Mouse (Mus musculus): ENCODE results near the gene Ap5z1.

Gene Ap5z1

GRCm38 (mm10) chr5:142463461-142464454 lies at the start of gene Ap5z1:
Gene Ap5z1 (plus strand): TSS chr5:142463944.
- DNase-seq: peak; percentile 95 to 97

DNA sequence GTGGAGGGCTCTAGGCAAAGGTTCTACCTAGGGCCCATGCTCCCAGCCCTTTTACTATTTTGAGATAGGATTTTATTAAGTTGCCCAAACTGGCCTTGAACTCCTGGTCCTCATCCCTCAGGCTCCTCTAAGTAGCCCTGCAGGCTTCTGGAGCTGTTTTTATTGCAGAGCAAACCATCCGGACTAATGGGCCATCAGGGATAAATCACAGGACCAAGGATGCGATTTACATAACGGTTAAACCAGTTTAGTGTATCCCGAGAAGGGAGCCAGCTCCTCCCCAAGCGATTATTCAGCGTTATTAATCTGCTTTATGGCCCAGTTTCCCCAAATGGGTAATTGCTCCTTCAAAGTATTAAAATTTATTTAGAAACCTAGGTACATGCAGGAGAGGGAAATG lies 48.3 kb upstream of the Ap5z1 start:
- no peak for DNase-seq

- DNase-seq: no peak
These were observed 47.5 kb upstream of the Ap5z1 start for GRCm38 (mm10) chr5:142416070-142416775.

GRCm38 (mm10) chr5:142417104-142417503 lies 46.6 kb upstream of the Ap5z1 start:
- DNase-seq: no peak

DNA sequence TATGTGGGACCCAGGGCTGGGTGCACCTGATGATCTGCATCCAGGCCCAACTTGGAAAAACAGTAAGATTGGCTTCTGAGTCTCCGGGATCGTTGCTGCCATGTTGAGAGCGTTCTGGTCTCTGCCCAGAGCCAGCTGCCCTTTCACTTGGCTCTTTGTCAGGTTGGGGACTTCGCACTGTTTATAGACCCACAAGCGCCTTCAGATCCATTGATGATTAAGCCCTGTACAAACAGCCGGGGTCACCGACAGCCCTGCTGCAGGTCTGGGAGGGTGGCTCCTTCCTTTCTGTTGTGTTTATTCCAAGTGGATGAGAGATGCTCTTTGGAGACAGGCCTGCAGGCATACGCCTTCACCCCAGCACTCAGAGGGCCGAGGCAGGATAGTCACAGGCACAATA lies 45.9 kb upstream of the Ap5z1 start:
- peak; percentile 53 to 54 for DNase-seq

DNA sequence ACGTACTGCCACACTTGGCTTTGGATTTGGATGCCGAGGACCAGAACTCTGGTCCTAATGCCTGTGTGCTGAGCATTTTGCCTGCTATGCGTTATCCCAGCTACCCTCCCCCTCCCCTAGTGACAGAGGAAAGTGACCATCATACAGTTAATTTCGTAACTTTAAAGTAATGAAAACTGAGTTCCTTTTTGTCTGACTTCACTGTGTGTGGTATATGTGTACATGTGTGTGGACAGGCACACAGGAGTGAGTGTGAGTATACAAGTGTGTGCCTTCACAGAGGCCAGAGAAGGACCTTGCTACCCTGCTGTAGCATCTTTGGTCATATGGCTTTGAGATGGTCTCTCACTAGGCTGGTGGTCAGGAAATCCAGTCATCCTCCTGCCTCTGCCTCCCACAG lies 45.3 kb upstream of the Ap5z1 start:
- DNase-seq: no peak

- no peak for DNase-seq
These were observed 43.4 kb upstream of the Ap5z1 start for GRCm38 (mm10) chr5:142420317-142420716.

DNA sequence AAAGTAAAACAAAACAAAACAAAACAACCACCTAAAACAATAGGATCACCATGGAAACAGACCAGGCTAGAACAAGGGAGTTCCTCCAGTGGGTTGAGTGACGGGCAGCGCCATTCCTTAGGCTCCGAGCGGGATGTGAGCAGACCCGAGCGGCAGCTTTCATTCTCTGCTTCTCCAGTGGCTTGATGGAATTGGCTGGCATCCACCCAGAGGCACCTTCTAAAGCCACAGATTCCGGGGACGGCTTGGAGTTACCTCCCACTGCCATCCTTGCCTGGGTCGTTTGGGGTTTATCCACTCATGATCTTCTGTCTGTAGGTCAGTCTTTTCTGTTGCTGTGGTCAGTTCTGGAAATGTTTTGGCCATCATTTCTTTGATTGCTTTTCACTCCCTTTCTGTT lies 42.8 kb upstream of the Ap5z1 start:
- no peak for DNase-seq

DNA sequence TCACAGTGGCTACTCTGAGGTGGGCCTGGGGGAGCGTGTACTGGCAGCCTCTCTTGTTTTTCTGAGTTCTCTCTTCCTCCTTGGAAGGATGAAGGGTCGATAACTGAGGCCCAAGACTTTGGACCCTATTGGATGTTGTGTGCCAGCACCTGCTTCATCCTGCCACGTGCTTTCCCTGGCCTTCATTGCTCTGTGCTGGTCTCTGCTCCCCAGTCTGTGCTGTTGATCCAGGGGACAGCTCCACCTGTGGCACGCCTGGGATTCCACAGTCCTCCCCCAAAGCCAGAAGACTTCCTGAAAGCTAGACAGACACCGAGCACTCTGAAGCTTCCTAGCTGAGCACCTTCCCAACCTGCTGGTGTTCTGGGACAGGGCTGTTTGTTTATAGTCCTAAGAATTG lies 41.9 kb upstream of the Ap5z1 start:
- DNase-seq: no peak

- DNase-seq: no peak
These were observed 40.6 kb upstream of the Ap5z1 start for GRCm38 (mm10) chr5:142423141-142423540.

- no peak for DNase-seq
These were observed 40.0 kb upstream of the Ap5z1 start for GRCm38 (mm10) chr5:142423701-142424100.

- DNase-seq: peak; percentile 71
These were observed 39.0 kb upstream of the Ap5z1 start for GRCm38 (mm10) chr5:142424627-142425349.

DNA sequence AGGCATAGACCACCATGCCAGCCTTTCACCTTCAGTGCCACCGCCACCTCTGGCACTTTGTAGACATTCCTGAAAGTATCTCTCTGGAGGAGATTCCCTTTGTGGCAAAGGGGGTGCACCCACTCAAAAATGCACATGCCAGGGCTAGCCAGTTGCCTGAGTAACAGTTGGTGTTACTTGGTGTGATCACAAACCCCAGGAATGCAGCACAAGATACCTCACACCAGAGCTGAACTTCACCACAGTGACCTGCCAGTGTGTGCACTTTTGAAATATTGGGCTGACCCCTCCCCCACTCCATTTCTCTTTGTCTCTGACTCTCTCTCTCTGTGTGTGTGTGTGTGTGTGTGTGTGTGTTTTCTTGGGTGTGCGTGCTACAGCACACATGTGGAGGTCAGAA lies 37.3 kb upstream of the Ap5z1 start:
- no peak for DNase-seq

DNA sequence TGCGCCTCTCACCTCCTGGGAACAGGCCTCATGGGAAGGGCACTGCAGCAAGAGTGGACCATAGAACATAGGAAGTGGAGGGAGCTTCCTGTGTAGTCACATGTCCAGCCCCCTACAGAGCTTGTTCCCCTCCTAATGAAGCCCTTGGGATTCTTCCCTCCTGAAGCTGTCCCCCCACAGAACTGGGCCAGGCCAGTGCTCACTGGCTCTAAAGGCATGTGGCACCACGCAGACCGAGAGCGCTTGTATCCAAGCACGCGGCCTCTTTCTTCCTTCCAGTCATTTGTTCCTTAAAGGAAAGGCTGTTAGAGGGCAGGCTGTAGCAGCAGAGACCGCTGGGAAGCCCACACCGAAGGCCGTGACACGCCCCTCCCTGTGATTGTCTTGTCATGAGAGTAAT lies 35.9 kb upstream of the Ap5z1 start:
- DNase-seq: no peak

DNA sequence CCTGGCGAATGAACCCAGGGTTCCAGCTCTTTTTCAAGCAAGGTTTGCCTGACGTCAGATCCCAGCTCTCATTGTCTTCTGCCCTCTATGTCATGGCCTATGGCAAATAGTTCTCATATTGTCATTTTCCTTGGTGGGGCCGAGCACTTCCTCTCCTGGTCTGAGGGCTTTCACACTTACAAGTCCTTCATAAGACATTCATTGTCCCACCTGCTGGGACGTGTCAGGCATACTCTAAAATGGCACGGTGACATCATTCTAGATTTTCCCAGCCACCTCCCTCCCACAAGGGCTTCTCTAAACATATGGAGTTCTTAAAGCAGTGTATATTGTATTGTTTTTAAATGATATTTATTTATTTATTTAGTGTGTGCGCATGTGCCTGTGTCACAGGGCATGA lies 35.1 kb upstream of the Ap5z1 start:
- no peak for DNase-seq

GRCm38 (mm10) chr5:142431029-142431428 lies 32.7 kb upstream of the Ap5z1 start:
- no peak for DNase-seq

DNA sequence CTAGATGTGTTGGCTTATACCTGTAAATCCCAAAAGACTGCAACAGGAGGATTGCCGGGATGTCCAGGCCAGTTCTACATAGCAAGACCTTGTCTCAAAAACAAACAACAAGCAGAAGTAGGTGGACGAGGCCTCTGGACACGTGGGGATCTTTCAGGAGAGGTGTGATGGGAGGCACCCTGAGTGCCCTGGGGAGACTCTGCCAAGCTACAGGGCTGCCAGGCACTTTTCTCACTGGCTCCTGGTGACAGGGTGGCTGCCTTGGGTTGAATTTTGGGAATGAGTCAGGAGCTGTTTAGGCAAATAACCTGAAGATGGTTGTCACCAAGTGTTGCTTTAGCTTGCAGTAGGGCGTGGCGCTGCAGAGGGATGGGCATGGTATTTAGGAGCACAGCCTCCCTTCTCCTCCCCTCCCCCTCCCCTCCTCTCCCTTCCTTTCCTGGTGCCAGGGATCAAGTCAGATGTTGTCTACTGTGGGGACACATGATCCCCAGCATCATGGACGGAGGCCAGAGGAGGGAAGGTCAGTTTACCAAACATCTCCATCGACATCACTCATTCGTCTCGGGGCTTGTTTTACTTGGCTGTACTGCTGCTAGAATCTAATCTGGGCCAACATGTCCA lies 31.8 kb upstream of the Ap5z1 start:
- DNase-seq: no peak

DNA sequence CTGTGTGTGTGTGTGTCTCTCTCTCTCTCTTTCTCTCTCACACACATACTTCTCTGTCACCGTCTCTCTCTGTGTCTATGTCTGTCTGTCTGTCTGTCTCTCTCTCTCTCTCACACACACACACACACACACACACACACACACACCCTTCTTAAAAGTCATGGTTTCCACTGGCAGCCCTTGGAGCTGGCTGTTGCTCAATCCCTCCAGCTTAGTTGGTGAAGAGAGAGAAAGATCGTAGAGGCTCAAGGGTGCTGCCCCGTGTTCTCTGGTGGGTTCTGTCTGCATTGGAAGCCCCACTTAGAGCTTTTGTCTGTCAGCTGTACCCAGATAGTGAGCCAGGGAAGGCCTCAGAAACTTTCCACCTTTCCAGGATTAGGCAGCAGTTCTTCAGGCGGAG lies 31.0 kb upstream of the Ap5z1 start:
- no peak for DNase-seq

DNA sequence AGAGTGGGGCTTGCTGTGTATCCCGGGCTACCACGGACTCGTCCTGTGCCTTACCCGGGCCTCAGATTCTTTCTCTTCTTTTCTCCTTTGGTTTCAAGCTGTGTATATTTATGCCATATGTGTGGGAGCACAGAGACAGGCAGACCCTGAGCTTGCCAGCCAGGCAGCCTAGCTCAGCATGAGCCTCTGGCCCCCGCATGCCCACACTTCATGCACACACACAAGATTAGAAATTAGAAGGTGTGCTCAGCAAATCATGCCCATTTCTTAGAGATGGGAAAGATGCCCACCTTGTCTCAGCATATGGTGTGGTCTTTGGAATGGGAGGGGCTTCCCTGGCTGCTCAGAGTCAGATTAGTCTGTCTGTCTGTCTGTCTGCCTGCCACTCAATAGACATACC lies 29.7 kb upstream of the Ap5z1 start:
- no peak for DNase-seq

- no peak for DNase-seq
These were observed 28.0 kb upstream of the Ap5z1 start for GRCm38 (mm10) chr5:142435736-142436135.

DNA sequence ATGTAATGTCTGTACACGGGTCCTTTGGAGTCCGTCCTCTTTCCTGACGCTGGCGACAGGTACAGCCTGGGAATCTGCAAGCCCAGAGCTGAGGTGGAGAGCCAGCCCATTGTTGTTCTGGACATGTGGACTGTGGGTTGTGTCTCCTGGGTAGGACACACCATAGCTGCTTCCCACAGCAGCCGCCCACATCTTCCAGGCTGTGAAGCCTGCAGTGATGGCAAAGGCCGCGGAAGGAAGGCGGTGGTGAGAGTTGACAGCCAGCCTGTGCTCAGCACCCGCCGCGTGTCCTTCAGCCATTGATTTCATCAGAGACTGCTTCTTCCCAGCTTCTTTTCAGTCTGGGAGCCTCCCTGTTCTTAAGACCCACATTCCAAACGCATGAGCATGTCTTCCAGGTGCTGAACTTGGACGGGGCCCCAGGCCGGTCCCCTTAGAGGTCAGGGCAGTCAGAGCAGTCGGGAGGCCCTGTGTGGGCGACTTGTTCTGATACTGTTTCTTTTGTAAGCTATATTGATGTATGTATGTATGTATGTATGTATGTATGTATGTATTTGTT lies 25.3 kb upstream of the Ap5z1 start:
- DNase-seq: no peak

DNA sequence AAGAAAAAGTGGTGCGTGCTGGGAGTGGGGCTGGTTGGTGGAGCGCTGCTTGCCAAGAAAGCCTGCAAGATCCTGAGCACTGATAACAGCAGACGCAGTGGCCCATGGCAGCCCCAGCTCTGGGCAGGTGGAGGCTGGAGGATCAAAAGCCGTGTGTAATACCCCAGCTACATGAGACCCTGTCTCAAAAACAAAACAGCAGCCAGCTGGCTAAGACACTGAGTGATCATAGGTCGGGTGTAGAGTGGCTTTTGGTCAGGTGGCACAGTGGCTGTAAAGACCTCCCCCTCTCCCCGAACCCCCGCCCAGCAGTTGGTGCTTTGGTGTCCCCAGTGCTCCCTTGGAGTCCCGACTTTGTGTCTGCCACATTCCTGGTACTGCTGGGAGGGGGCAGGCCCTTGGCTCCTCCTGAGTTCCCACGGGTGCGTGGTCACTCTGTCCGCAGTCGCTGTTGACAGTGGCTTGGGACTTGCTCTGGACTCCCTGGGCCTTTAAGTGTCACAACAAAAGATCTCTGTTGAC lies 23.8 kb upstream of the Ap5z1 start:
- DNase-seq: peak in 1 of 2 experiments; percentile 49

All from kidney, adult 8-10 months (tissue).